29 mouse cellular contexts compared by ENCODE assay signal in the genomic region with DNA sequence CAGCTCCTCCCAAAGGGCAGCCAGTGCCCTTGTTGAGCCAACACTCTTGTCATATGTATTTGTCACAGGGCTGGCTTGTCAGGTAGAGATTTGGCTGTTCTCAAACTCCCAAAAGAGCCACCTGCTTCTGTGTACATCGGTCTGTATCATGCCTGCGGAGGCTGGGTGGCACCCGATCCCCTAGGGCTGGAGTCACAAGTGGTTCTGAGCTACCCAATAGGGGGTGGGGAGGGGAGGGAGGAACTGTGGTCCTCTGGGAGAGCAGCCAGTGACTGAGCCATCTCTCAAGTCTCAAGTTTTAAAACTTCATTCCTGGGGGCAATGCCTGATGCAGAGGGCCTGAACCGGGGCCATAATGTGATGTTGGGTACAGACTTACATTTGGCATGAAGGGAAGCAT. TPM values are rescaled to one million over a fixed set of nuclear protein-coding genes. Genes with fewer than 3 reads are reported as not detected.
DNase-seq lines count a peak whose midpoint lies in the region; ATAC-seq and TF ChIP-seq lines count a peak whose summit lies in the region.
"Had no signal": no experiment of that assay in that cellular context is flagged by ENCODE, and none has a peak within 500 bp of the region (broad histone marks: within the 10 kb centered on the region; RNA-seq: fewer than 3 reads in every experiment).

No protein-coding gene starts in this region.

- TF ChIP-seq CTCF in E14TG2a.4 (conservative IDR thresholded peaks at IDR 0.05; ENCODE audit: low read length): no peak

- DNase-seq in embryonic facial prominence, embryonic 11.5 days (ENCODE audit: low spot score): no peak
- DNase-seq in embryonic facial prominence, embryonic 10.5 days (ENCODE audit: low spot score): no peak
- DNase-seq in ES-E14 (ENCODE audit: low read depth, low spot score): no peak
- no peak for DNase-seq in lung, postnatal 14 days
- DNase-seq: adrenal gland, adult 8-10 months; adrenal gland, postnatal 14 days; adrenal gland, postnatal 36 days; B cell, adult 2 months; cerebellum, adult 11 months; cerebellum, adult 18-20 months; cerebellum, adult 8-10 months; cerebellum, adult 9-11 months; cerebellum, postnatal 14 days; cerebellum, postnatal 36 days had no signal

- no peaks in the 10 kb centered on the region for H3K27me3 ChIP-seq in embryonic facial prominence, embryonic 11.5 days (ENCODE audit: control insufficient read depth, insufficient read depth, low read length)
- H3K27me3 ChIP-seq in embryonic facial prominence, embryonic 10.5 days (replicated peaks; ENCODE audit: low read depth, poor library complexity, severe bottlenecking): no peaks in the 10 kb centered on the region
- no peaks in the 10 kb centered on the region for H3K27me3 ChIP-seq in E14TG2a.4 (ENCODE audit: insufficient read depth, low read length)
- no peaks in the 10 kb centered on the region for H3K27me3 ChIP-seq in midbrain, embryonic 13.5 days
- H3K27me3 ChIP-seq: CH12.LX; embryonic facial prominence, embryonic 13.5 days; embryonic facial prominence, embryonic 15.5 days; forebrain, embryonic 12.5 days had no signal

- no peak overlapping the region for H3K4me3 ChIP-seq in embryonic facial prominence, embryonic 11.5 days (ENCODE audit: low read depth, low read length)
- no peak overlapping the region for H3K4me3 ChIP-seq in embryonic facial prominence, embryonic 10.5 days
- H3K4me3 ChIP-seq in E14TG2a.4 (replicated peaks; ENCODE audit: low read length) (peak overlapping the region; percentile 18; the same call in 1 of the 2 replicates), ES-E14 (ENCODE audit: insufficient read depth in 1 of 2, low read depth in 1 of 2, low read length in 2 of 2, poor library complexity in 1 of 2, severe bottlenecking in 1 of 2) (no peak overlapping the region)
- no peak overlapping the region for H3K4me3 ChIP-seq in brown adipose tissue, adult 24 weeks (ENCODE audit: insufficient read depth, low read depth, low read length)
- H3K4me3 ChIP-seq in midbrain, embryonic 13.5 days (replicated peaks): no peak overlapping the region
- H3K4me3 ChIP-seq: embryonic facial prominence, embryonic 13.5 days; embryonic facial prominence, embryonic 15.5 days; erythroblast, embryonic 14.5 days; forebrain, embryonic 10.5 days; forebrain, embryonic 12.5 days had no signal

- H3K27ac ChIP-seq in embryonic facial prominence, embryonic 11.5 days (replicated peaks; ENCODE audit: low read depth, low read length): no peak overlapping the region
- no peak overlapping the region for H3K27ac ChIP-seq in embryonic facial prominence, embryonic 10.5 days (replicated peaks)
- peak overlapping the region; percentile 72 for H3K27ac ChIP-seq in ES-E14 (ENCODE audit: insufficient read depth, low read depth, low read length, poor library complexity, severe bottlenecking)
- peak overlapping the region; percentile 77; the same call in 1 of the 2 replicates for H3K27ac ChIP-seq in brown adipose tissue, adult 24 weeks (replicated peaks; ENCODE audit: low read depth, low read length)
- no peak overlapping the region for H3K27ac ChIP-seq in midbrain, embryonic 13.5 days
- H3K27ac ChIP-seq: embryonic facial prominence, embryonic 13.5 days; embryonic facial prominence, embryonic 15.5 days; forebrain, embryonic 10.5 days; forebrain, embryonic 12.5 days had no signal

- ATAC-seq in embryonic facial prominence, embryonic 11.5 days (replicated peaks; ENCODE audit: insufficient number of reproducible peaks, low FRiP score, low TSS enrichment, low read depth): 0 out of 2 replicates have a peak, but pooled peaks have one; percentile 56
- no peak for ATAC-seq in midbrain, embryonic 13.5 days
- ATAC-seq: activated CD4-positive, CD25-positive, alpha-beta regulatory T cell, adult 4 months; CD4-positive, CD25-positive, alpha-beta regulatory T cell, adult 4 months; forebrain, embryonic 14.5 days; forebrain, embryonic 16.5 days had no signal

- no peak overlapping the region for H3K9ac ChIP-seq in embryonic facial prominence, embryonic 11.5 days (replicated peaks; ENCODE audit: low read length)
- H3K9ac ChIP-seq in ES-E14 (ENCODE audit: insufficient read depth, low read depth, low read length, poor library complexity, severe bottlenecking): peak overlapping the region; percentile 49; the same call in 1 of the 2 replicates
- no peak overlapping the region for H3K9ac ChIP-seq in midbrain, embryonic 13.5 days (replicated peaks)
- H3K9ac ChIP-seq: embryonic facial prominence, embryonic 13.5 days; embryonic facial prominence, embryonic 15.5 days; forebrain, embryonic 12.5 days had no signal

- WGBS in embryonic facial prominence, embryonic 11.5 days: 71% methylated on average over 4 of the region's 4 CpGs
- 76% methylated on average over 4 of the region's 4 CpGs for WGBS in embryonic facial prominence, embryonic 10.5 days
- 89% methylated on average over 4 of the region's 4 CpGs for WGBS in midbrain, embryonic 13.5 days

- in situ Hi-C loops in ES-E14 (cut with MboI; ENCODE audit: low sequenced_read_pairs in 2 of 2, unreplicated experiment in 2 of 2): no loop called here

- no peak overlapping the region for H3K4me2 ChIP-seq in embryonic facial prominence, embryonic 11.5 days (ENCODE audit: low read depth, low read length)
- no peak overlapping the region for H3K4me2 ChIP-seq in midbrain, embryonic 13.5 days (replicated peaks)
- H3K4me2 ChIP-seq: embryonic facial prominence, embryonic 13.5 days; embryonic facial prominence, embryonic 15.5 days; forebrain, embryonic 12.5 days had no signal

- H3K4me1 ChIP-seq in embryonic facial prominence, embryonic 11.5 days (ENCODE audit: control insufficient read depth, insufficient read depth, low read length): no peaks in the 10 kb centered on the region; the same call in 1 of the 2 replicates
- peaks cover 24% of the 10 kb centered on the region for H3K4me1 ChIP-seq in embryonic facial prominence, embryonic 10.5 days
- peaks cover 93% of the 10 kb centered on the region for H3K4me1 ChIP-seq in E14TG2a.4 (replicated peaks; ENCODE audit: low read depth, low read length)
- peaks cover 20 to 26% of the 10 kb centered on the region in 2 experiments; a peak in 3 of 4 replicates for H3K4me1 ChIP-seq in ES-E14 (ENCODE audit: control insufficient read depth in 2 of 2, insufficient read depth in 2 of 2, low read length in 2 of 2, poor library complexity in 1 of 2)
- H3K4me1 ChIP-seq in brown adipose tissue, adult 24 weeks (ENCODE audit: control insufficient read depth, insufficient read depth, insufficient read length, low read length): peaks cover 12% of the 10 kb centered on the region; the same call in 1 of the 2 replicates
- H3K4me1 ChIP-seq in midbrain, embryonic 13.5 days (replicated peaks): 0 out of 2 replicates have a peak, but pooled peaks cover 4% of the 10 kb centered on the region
- H3K4me1 ChIP-seq: embryonic facial prominence, embryonic 15.5 days; forebrain, embryonic 12.5 days had no signal

- no peaks in the 10 kb centered on the region for H3K9me3 ChIP-seq in embryonic facial prominence, embryonic 11.5 days (replicated peaks; ENCODE audit: control insufficient read depth, low read length)
- 0 out of 2 replicates have a peak, but pooled peaks cover 3% of the 10 kb centered on the region for H3K9me3 ChIP-seq in embryonic facial prominence, embryonic 10.5 days
- H3K9me3 ChIP-seq in E14TG2a.4 (ENCODE audit: low read length) (no peaks in the 10 kb centered on the region), ES-E14 (ENCODE audit: control insufficient read depth, insufficient read depth, low read depth, low read length) (no peaks in the 10 kb centered on the region)
- no peaks in the 10 kb centered on the region for H3K9me3 ChIP-seq in midbrain, embryonic 13.5 days
- H3K9me3 ChIP-seq: embryonic facial prominence, embryonic 13.5 days; embryonic facial prominence, embryonic 15.5 days; forebrain, embryonic 10.5 days; forebrain, embryonic 12.5 days had no signal

- peaks cover 8% of the 10 kb centered on the region for H3K36me3 ChIP-seq in embryonic facial prominence, embryonic 11.5 days (replicated peaks; ENCODE audit: control insufficient read depth, insufficient read depth, low read depth, low read length)
- H3K36me3 ChIP-seq in embryonic facial prominence, embryonic 10.5 days (replicated peaks): peaks cover 29% of the 10 kb centered on the region
- H3K36me3 ChIP-seq in E14TG2a.4 (ENCODE audit: insufficient read depth, low read length) (peaks cover 46% of the 10 kb centered on the region), ES-E14 (ENCODE audit: control insufficient read depth, insufficient read depth, low read length, poor library complexity, severe bottlenecking) (peaks cover 19% of the 10 kb centered on the region)
- H3K36me3 ChIP-seq in midbrain, embryonic 13.5 days: peaks cover 30% of the 10 kb centered on the region

RNA-seq across cellular contexts. Expression of gene Rpl7l1, which starts 14.3 kb away (rescaled TPM):
- polyA plus RNA-seq in embryonic facial prominence, embryonic 11.5 days (2014; fragmentation: Nextera tagmentation; extraction: Ambion mirVana): 198 and 207 TPM in 2 replicates
- 222 and 236 TPM in 2 replicates for polyA plus RNA-seq in embryonic facial prominence, embryonic 10.5 days (2016; fragmentation: Nextera tagmentation; extraction: Ambion mirVana)
- total RNA-seq in ES-E14 (2012; rRNA removed): 132 and 179 TPM in 2 replicates
- polyA plus RNA-seq in brown adipose tissue, adult 24 weeks (2012; ENCODE audit: insufficient read depth, insufficient read length, missing spikeins): 51.1 and 77.6 TPM in 2 replicates
- polyA plus RNA-seq in midbrain, embryonic 13.5 days (2015; fragmentation: Nextera tagmentation; extraction: Ambion mirVana): 119 and 125 TPM in 2 replicates

RNA-seq across cellular contexts. Expression of gene 2310039H08Rik, which starts 24.3 kb away (rescaled TPM):
- 54.1 and 56.0 TPM in 2 replicates for polyA plus RNA-seq in embryonic facial prominence, embryonic 11.5 days (2014; fragmentation: Nextera tagmentation; extraction: Ambion mirVana)
- 44.8 TPM in 2 replicates for polyA plus RNA-seq in embryonic facial prominence, embryonic 10.5 days (2016; fragmentation: Nextera tagmentation; extraction: Ambion mirVana)
- 19.5 and 21.4 TPM in 2 replicates for total RNA-seq in ES-E14 (2012; rRNA removed)
- 62.8 and 70.6 TPM in 2 replicates for polyA plus RNA-seq in brown adipose tissue, adult 24 weeks (2012; ENCODE audit: insufficient read depth, insufficient read length, missing spikeins)
- polyA plus RNA-seq in midbrain, embryonic 13.5 days (2015; fragmentation: Nextera tagmentation; extraction: Ambion mirVana): 53.4 and 54.0 TPM in 2 replicates

RNA-seq across cellular contexts. Expression of gene Ptcra, which starts 33.2 kb away (rescaled TPM):
- 0.32 and 0.49 TPM in 2 replicates for polyA plus RNA-seq in embryonic facial prominence, embryonic 11.5 days (2014; fragmentation: Nextera tagmentation; extraction: Ambion mirVana)
- polyA plus RNA-seq in embryonic facial prominence, embryonic 10.5 days (2016; fragmentation: Nextera tagmentation; extraction: Ambion mirVana): 0.62 and 1.6 TPM in 2 replicates
- 1.8 and 2.2 TPM in 2 replicates for total RNA-seq in ES-E14 (2012; rRNA removed)
- not detected in 2 replicates for polyA plus RNA-seq in brown adipose tissue, adult 24 weeks (2012; ENCODE audit: insufficient read depth, insufficient read length, missing spikeins)
- 0.24 and 0.46 TPM in 2 replicates for polyA plus RNA-seq in midbrain, embryonic 13.5 days (2015; fragmentation: Nextera tagmentation; extraction: Ambion mirVana)
- total RNA-seq: adrenal gland, adult 18-20 months; adrenal gland, adult 8-10 months; adrenal gland, postnatal 36 days; common myeloid progenitor, adult 5-6 weeks had no signal
- polyA plus RNA-seq: activated CD4-positive, CD25-positive, alpha-beta regulatory T cell, adult 4 months; erythroblast, embryonic 14.5 days; forebrain, embryonic 16.5 days had no signal

RNA-seq across cellular contexts. Expression of gene Cnpy3, which starts 44.7 kb away (rescaled TPM):
- 52.2 and 55.1 TPM in 2 replicates for polyA plus RNA-seq in embryonic facial prominence, embryonic 11.5 days (2014; fragmentation: Nextera tagmentation; extraction: Ambion mirVana)
- polyA plus RNA-seq in embryonic facial prominence, embryonic 10.5 days (2016; fragmentation: Nextera tagmentation; extraction: Ambion mirVana): 65.8 and 68.2 TPM in 2 replicates
- total RNA-seq in ES-E14 (2012; rRNA removed): 69.7 and 122 TPM in 2 replicates
- 14.2 and 16.3 TPM in 2 replicates for polyA plus RNA-seq in brown adipose tissue, adult 24 weeks (2012; ENCODE audit: insufficient read depth, insufficient read length, missing spikeins)
- 55.7 and 59.8 TPM in 2 replicates for polyA plus RNA-seq in midbrain, embryonic 13.5 days (2015; fragmentation: Nextera tagmentation; extraction: Ambion mirVana)

Comparison
In these comparisons a context has a peak if more than half of its experiments do, and no peak if none do; other contexts are left out.
1. H3K27ac ChIP-seq: peak in ES-E14 (single experiment) and brown adipose tissue, adult 24 weeks (single experiment); none in embryonic facial prominence, embryonic 11.5 days (single experiment), embryonic facial prominence, embryonic 10.5 days (single experiment) and midbrain, embryonic 13.5 days (single experiment).